Comparison of ENCODE assay signal across 8 mouse cellular contexts in genomic region chr2:164442315-164443050, GRCm38 (mm10). TPM values are rescaled to one million over a fixed set of nuclear protein-coding genes. Genes with fewer than 3 reads are reported as not detected.
DNase-seq lines count a peak whose midpoint lies in the region; ATAC-seq and TF ChIP-seq lines count a peak whose summit lies in the region.

No protein-coding gene starts in this region.

- peak overlapping the region; percentile 33 for H3ac ChIP-seq in myocyte (ENCODE audit: control insufficient read depth, insufficient read length)

- H3K9ac ChIP-seq in forebrain, embryonic 13.5 days = peak overlapping the region; percentile 68

- ATAC-seq in forebrain, embryonic 13.5 days = peak; percentile 40; the same call in 1 of the 2 replicates

- H3K9me3 ChIP-seq in forebrain, embryonic 13.5 days (replicated peaks) = no peaks in the 10 kb centered on the region

- DNase-seq in thymus, adult 2 months = no peak
- no peak for DNase-seq in thymus, postnatal 25 days
- DNase-seq in heart, postnatal 4 days = peak; percentile 50
- DNase-seq in liver = peak; percentile 23
- no peak for DNase-seq in frontal cortex, adult 2 months (ENCODE audit: extremely low spot score in 1 of 2, low spot score in 1 of 2)
- DNase-seq in left cerebral cortex, postnatal 10 days (ENCODE audit: extremely low spot score in 1 of 2, low spot score in 2 of 2) = no peak

- no peak for TF ChIP-seq CTCF in thymus, adult 2 months (IDR thresholded peaks at IDR 0.05; ENCODE audit: borderline replicate concordance, control insufficient read depth, extremely low read depth, insufficient read depth, low read length, poor library complexity)

- H3K4me2 ChIP-seq in forebrain, embryonic 13.5 days = peak overlapping the region; percentile 93
- H3K4me2 ChIP-seq in myocyte (ENCODE audit: low read depth) = peak overlapping the region; percentile 82

- H3K27ac ChIP-seq in thymus, adult 2 months (ENCODE audit: control insufficient read depth, insufficient read depth, low read length) = no peak overlapping the region
- H3K27ac ChIP-seq in forebrain, embryonic 13.5 days = no peak overlapping the region

- peaks cover 6% of the 10 kb centered on the region; the same call in 1 of the 2 replicates for H3K27me3 ChIP-seq in thymus, adult 2 months (ENCODE audit: control insufficient read depth, insufficient read depth, low read length)
- H3K27me3 ChIP-seq in forebrain, embryonic 13.5 days = peaks cover 14% of the 10 kb centered on the region
- no peaks in the 10 kb centered on the region for H3K27me3 ChIP-seq in myocyte (ENCODE audit: control insufficient read depth, insufficient read depth, insufficient read length)

- no peaks in the 10 kb centered on the region for H3K36me3 ChIP-seq in thymus, adult 2 months (ENCODE audit: control insufficient read depth, insufficient read depth, low read length)
- no peaks in the 10 kb centered on the region for H3K36me3 ChIP-seq in forebrain, embryonic 13.5 days (ENCODE audit: poor library complexity, severe bottlenecking)
- no peaks in the 10 kb centered on the region for H3K36me3 ChIP-seq in myocyte (ENCODE audit: control insufficient read depth, insufficient read depth)

- H3K4me3 ChIP-seq in thymus, adult 2 months (ENCODE audit: control insufficient read depth, insufficient read depth, low read length) = peak overlapping the region; percentile 54
- peak overlapping the region; percentile 51 for H3K4me3 ChIP-seq in forebrain, embryonic 13.5 days
- peak overlapping the region; percentile 96 for H3K4me3 ChIP-seq in myocyte

- no peak for TF ChIP-seq POLR2A in thymus, adult 2 months (IDR thresholded peaks at IDR 0.05; ENCODE audit: control insufficient read depth, extremely low read depth, insufficient read depth, low read length, poor library complexity)
- TF ChIP-seq POLR2A in myocyte (IDR thresholded peaks at IDR 0.05; ENCODE audit: insufficient read length, low read depth) = no peak

- peaks cover 32% of the 10 kb centered on the region for H3K4me1 ChIP-seq in thymus, adult 2 months (replicated peaks; ENCODE audit: control insufficient read depth, insufficient read depth, low read length)
- peaks cover 27% of the 10 kb centered on the region for H3K4me1 ChIP-seq in forebrain, embryonic 13.5 days

- peaks cover 50% of the 10 kb centered on the region for H3K79me2 ChIP-seq in myocyte (ENCODE audit: control insufficient read depth, insufficient read depth)

- intact Hi-C loops in left cerebral cortex, postnatal 10 days (cut with DNase I) = no loop called here

- WGBS in thymus, adult 2 months = 8% methylated on average over 29 of the region's 29 CpGs
- WGBS in forebrain, embryonic 13.5 days = 3% methylated on average over 29 of the region's 29 CpGs

TF ChIP-seq in myocyte, 11 proteins besides CTCF, POLR2A, EP300 and RAD21:
- TF ChIP-seq REST (IDR thresholded peaks at IDR 0.05; ENCODE audit: insufficient read depth, insufficient read length) (no peak), SRF (IDR thresholded peaks at IDR 0.05; ENCODE audit: control insufficient read depth, insufficient read length, low read depth) (no peak), TCF12 (IDR thresholded peaks at IDR 0.05; ENCODE audit: insufficient read depth, poor library complexity, severe bottlenecking) (no peak), E2F4 (IDR thresholded peaks at IDR 0.05; ENCODE audit: insufficient read depth) (no peak), MYOG (IDR thresholded peaks at IDR 0.05; ENCODE audit: control insufficient read depth in 1 of 3, insufficient read depth in 1 of 3, insufficient read length in 2 of 3, low read depth in 2 of 3) (no peak), TCF3 (IDR thresholded peaks at IDR 0.05; ENCODE audit: insufficient read length, low read depth) (no peak), CEBPB (IDR thresholded peaks at IDR 0.05; ENCODE audit: insufficient read depth, poor library complexity, severe bottlenecking) (no peak), USF1 (IDR thresholded peaks at IDR 0.05; ENCODE audit: low read depth) (no peak), MYOD1 (IDR thresholded peaks at IDR 0.05; ENCODE audit: control insufficient read depth in 1 of 3, insufficient read length in 2 of 3, low read depth in 2 of 3) (no peak), POLR2AphosphoS2 (IDR thresholded peaks at IDR 0.05; ENCODE audit: insufficient read length, low read depth) (no peak), MAX (IDR thresholded peaks at IDR 0.05; ENCODE audit: low read depth) (no peak)
TF ChIP-seq in myocyte: peak in this region for 0.

RNA-seq across cellular contexts. Expression of gene Sdc4, which starts 1.2 kb away (rescaled TPM):
- polyA plus RNA-seq in thymus, adult 2 months (2012; rRNA removed) = 18.6 TPM in 2 replicates
- 7.9 and 8.6 TPM in 2 replicates for polyA plus RNA-seq in forebrain, embryonic 13.5 days (2015; fragmentation: Nextera tagmentation; extraction: Ambion mirVana)
- total RNA-seq in heart, postnatal 4 days (2021) = 10 to 100 TPM; 22.1 to 25.8 TPM
- 52.4 TPM for polyA plus RNA-seq in myocyte (2012; fragmentation: generic; extraction: Trizol)
- 45.0 and 46.5 TPM in 2 replicates for polyA plus RNA-seq in frontal cortex, adult 2 months (2012; rRNA removed)
- 10 to 100 TPM; 35.9 to 56.8 TPM for total RNA-seq in left cerebral cortex, postnatal 10 days (2021)

RNA-seq across cellular contexts. Expression of gene Sys1, which starts 14.3 kb away (rescaled TPM):
- 183 and 220 TPM in 2 replicates for polyA plus RNA-seq in thymus, adult 2 months (2012; rRNA removed)
- polyA plus RNA-seq in forebrain, embryonic 13.5 days (2015; fragmentation: Nextera tagmentation; extraction: Ambion mirVana) = 71.8 and 72.4 TPM in 2 replicates
- total RNA-seq in heart, postnatal 4 days (2021) = 10 to 100 TPM; 20.2 to 23.1 TPM
- polyA plus RNA-seq in myocyte (2012; fragmentation: generic; extraction: Trizol) = 47.6 TPM
- 58.1 and 59.1 TPM in 2 replicates for polyA plus RNA-seq in frontal cortex, adult 2 months (2012; rRNA removed)
- total RNA-seq in left cerebral cortex, postnatal 10 days (2021) = 10 to 100 TPM; 40.9 to 41.8 TPM

RNA-seq across cellular contexts. Expression of gene Gm20458, which starts 18.3 kb away (rescaled TPM):
- 27.8 and 35.3 TPM in 2 replicates for polyA plus RNA-seq in thymus, adult 2 months (2012; rRNA removed)
- polyA plus RNA-seq in forebrain, embryonic 13.5 days (2015; fragmentation: Nextera tagmentation; extraction: Ambion mirVana) = 3.6 and 3.7 TPM in 2 replicates
- total RNA-seq in heart, postnatal 4 days (2021) = 1 to 10 TPM; 2.5 to 4.3 TPM
- 31.6 TPM for polyA plus RNA-seq in myocyte (2012; fragmentation: generic; extraction: Trizol)
- polyA plus RNA-seq in frontal cortex, adult 2 months (2012; rRNA removed) = 9.3 and 10.0 TPM in 2 replicates
- total RNA-seq in left cerebral cortex, postnatal 10 days (2021) = 1 to 10 TPM; 2.2 to 6.0 TPM

RNA-seq across cellular contexts. Expression of gene Trp53tg5, which starts 31.0 kb away (rescaled TPM):
- not detected in 2 replicates for polyA plus RNA-seq in thymus, adult 2 months (2012; rRNA removed)
- not detected in 2 replicates for polyA plus RNA-seq in forebrain, embryonic 13.5 days (2015; fragmentation: Nextera tagmentation; extraction: Ambion mirVana)
- not detected for total RNA-seq in heart, postnatal 4 days (2021)
- polyA plus RNA-seq in myocyte (2012; fragmentation: generic; extraction: Trizol) = not detected
- polyA plus RNA-seq in frontal cortex, adult 2 months (2012; rRNA removed) = not detected in 2 replicates
- not detected for total RNA-seq in left cerebral cortex, postnatal 10 days (2021)

RNA-seq across cellular contexts. Expression of gene Matn4, which starts 37.5 kb away (rescaled TPM):
- 0.82 and 0.93 TPM in 2 replicates for polyA plus RNA-seq in thymus, adult 2 months (2012; rRNA removed)
- polyA plus RNA-seq in forebrain, embryonic 13.5 days (2015; fragmentation: Nextera tagmentation; extraction: Ambion mirVana) = 0.15 and 0.45 TPM in 2 replicates
- total RNA-seq in heart, postnatal 4 days (2021) = 1 to 10 TPM; 1.8 TPM
- 0.01 TPM for polyA plus RNA-seq in myocyte (2012; fragmentation: generic; extraction: Trizol)
- polyA plus RNA-seq in frontal cortex, adult 2 months (2012; rRNA removed) = 25.8 and 25.9 TPM in 2 replicates
- 10 to 100 TPM; 13.0 to 14.9 TPM for total RNA-seq in left cerebral cortex, postnatal 10 days (2021)

Comparison
In these comparisons a context has a peak if more than half of its experiments do, and no peak if none do; other contexts are left out.
1. DNase-seq: peak in heart, postnatal 4 days (single experiment) and liver (single experiment); none in thymus, adult 2 months (single experiment), thymus, postnatal 25 days (single experiment), frontal cortex, adult 2 months (0 of 2) and left cerebral cortex, postnatal 10 days (0 of 2).
2. Peak in every context shown above with its lines, with median percentiles within 50 percentile points of each other: H3K4me3 ChIP-seq.